ENCODE assay signal across 14 mouse cellular contexts in the genomic region with DNA sequence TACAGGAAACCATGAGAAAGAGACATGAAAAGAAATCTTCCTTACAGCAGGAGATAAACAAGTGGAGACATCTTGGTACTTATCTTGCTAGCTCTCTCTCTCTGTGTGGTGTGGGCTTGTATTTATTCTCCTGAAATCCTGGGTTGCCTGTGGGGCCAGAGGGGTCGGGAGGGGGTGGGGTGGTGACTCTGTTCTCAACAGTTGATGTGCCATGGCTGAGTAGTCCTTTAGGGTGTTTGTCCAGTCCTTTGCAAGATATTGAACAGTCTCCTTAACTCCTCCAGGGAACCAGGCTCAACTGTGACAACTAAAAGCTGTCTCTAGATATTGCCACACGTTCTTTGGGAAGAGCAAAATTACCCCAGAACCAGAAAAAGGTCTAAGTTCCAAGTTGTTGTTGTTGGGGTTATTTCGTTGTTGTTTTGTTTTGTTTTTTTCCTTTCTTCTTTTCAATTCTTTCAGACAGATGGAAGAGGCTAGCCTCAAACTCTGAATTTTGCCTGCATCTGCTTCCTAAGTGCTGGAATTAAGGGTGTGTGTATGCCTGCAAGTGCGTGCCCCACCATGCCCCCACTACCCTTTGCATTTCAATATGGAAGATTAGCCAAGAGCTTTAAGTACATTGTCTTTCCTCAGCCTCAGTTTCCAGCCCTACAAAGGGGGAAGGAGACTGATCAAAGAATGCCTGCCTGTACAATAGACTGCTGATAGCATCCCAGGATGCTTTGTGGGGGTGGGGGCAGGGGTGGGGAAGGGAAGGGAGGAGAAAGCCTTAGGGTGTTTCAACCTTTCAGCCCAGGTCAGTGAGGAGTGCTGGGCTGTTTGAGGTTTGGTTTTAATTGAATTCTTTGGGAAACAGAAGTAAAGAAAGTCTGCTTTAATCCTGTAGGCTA.
"Had no signal": no experiment of that assay in that cellular context is flagged by ENCODE, and none has a peak within 500 bp of the region (broad histone marks: within the 10 kb centered on the region; RNA-seq: fewer than 3 reads in every experiment).

No protein-coding gene starts in this region.

- H3K4me1 ChIP-seq: liver, embryonic 13.5 days; lung, embryonic 15.5 days had no signal

- H3K36me3 ChIP-seq: liver, embryonic 13.5 days; lung, embryonic 15.5 days had no signal

- H3K9ac ChIP-seq: limb, embryonic 12.5 days; liver, embryonic 13.5 days; liver, postnatal 0 days; lung, embryonic 15.5 days had no signal

- H3K4me3 ChIP-seq: limb, embryonic 12.5 days; liver, embryonic 13.5 days; lung, embryonic 15.5 days had no signal

- H3K27me3 ChIP-seq: limb, embryonic 12.5 days; lung, embryonic 15.5 days had no signal

- H3K4me2 ChIP-seq: limb, embryonic 12.5 days; liver, embryonic 13.5 days; lung, embryonic 15.5 days had no signal

- H3K9me3 ChIP-seq: limb, embryonic 12.5 days; liver, embryonic 13.5 days; lung, embryonic 15.5 days had no signal

- H3K27ac ChIP-seq: kidney, postnatal 0 days; limb, embryonic 12.5 days; liver, embryonic 13.5 days; lung, embryonic 15.5 days had no signal

- ATAC-seq: liver, postnatal 0 days; midbrain, embryonic 16.5 days had no signal

- DNase-seq: kidney, adult 9 months; kidney, postnatal 36 days; layer of hippocampus, adult 9-11 months; layer of hippocampus, postnatal 36 days; liver; liver, embryonic 13.5 days; liver, postnatal 0 days; right cerebral cortex, adult 18-20 months; right cerebral cortex, postnatal 25 days; thymus, postnatal 36 days had no signal
